Mouse (Mus musculus) testis, adult 2 months (tissue): ENCODE measurements at regions not wholly inside any gene's neighbourhood (a gene's known extent, or its start where the extent isn't known, plus 50 kb on each side); places are given as distances from the start of the nearest gene placed in this dataset.

ENCODE experiments used
- CTCF ChIP-seq: fragments of 200-500 bp; IDR thresholded peaks from 2 replicates; pipeline ENCODE4 v1.5.1; 2012; ENCODE audit warnings: low read depth, mild to moderate bottlenecking, inconsistent platforms, low read length, moderate library complexity; ENCODE audit not compliant: control insufficient read depth, insufficient read depth, insufficient replicate concordance
- POLR2A ChIP-seq: fragments of 200-500 bp; IDR thresholded peaks from 2 replicates; pipeline ENCODE4 v1.6.1; 2012; ENCODE audit warnings: low read depth, mild to moderate bottlenecking, inconsistent platforms, low read length, moderate library complexity; ENCODE audit not compliant: control insufficient read depth

DNA sequence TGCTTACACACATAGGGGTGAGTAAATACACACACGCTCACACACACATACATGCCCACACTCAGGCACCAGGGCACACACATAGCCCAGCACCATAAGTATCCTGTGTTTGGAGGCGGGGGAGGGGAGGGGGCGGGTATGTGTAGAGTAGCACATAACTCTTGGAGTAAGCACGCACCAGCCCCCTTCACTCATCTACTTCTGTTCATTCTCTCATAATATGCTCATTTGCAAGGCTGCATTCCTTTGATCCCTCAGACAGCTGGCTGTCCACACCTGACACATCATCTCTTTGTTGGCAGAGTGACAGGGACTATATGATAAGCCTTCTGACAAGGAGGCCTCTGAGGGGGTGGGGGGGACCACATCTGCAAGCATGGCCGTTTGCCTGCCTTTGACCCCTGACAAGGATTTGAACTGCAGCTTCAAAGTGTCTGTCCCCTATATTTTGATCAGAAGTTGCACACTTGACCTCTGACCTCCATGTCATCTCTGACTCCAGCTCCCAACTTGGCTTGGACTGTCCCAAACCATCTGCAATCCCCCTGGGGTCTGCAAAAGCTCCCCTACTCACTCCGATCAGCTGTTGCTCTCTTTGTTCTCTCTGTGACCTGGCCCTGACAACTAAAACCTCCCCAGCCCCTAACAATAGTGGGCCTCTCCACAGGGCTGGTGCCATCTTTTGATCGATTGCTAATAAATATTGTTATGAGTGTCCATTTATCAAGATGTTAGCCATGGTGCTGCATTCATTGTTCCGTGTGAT is 95.6 kb upstream of the Btg1 start:
- no peak for TF ChIP-seq CTCF
- TF ChIP-seq POLR2A = no peak
